Mouse (Mus musculus) kidney, embryonic 14.5 days (tissue): ENCODE measurements around the gene Uck1. TPM values are rescaled to one million over a fixed set of nuclear protein-coding genes. Genes with fewer than 3 reads are reported as not detected.

Experiments
- ATAC-seq: fragments of 200-750 bp; cut with Nextera tagmentation; 2 replicates; pipeline ENCODE4 v1.8.0; 2017; ENCODE audit warnings: moderate number of reproducible peaks, mild to moderate bottlenecking, moderate TSS enrichment, moderate library complexity; ENCODE audit not compliant: low FRiP score, low TSS enrichment
- H3K27ac ChIP-seq: fragments of 300-500 bp; sonication (generic); 2 replicates; pipeline ENCODE4 v1.5.1; 2014; ENCODE audit warnings: low read depth, mild to moderate bottlenecking, low read length, moderate library complexity, mixed read lengths
- H3K27me3 ChIP-seq: fragments of 300-500 bp; sonication (generic); 2 replicates; pipeline ENCODE4 v1.6.1; 2014; ENCODE audit warnings: mild to moderate bottlenecking, low read length; ENCODE audit not compliant: control insufficient read depth, insufficient read depth
- H3K36me3 ChIP-seq: fragments of 300-500 bp; sonication (generic); 2 replicates; pipeline ENCODE4 v1.6.1; 2014; ENCODE audit warnings: low read length, mixed read lengths; ENCODE audit not compliant: control insufficient read depth, insufficient read depth
- H3K4me1 ChIP-seq: fragments of 300-500 bp; sonication (generic); 2 replicates; pipeline ENCODE4 v1.6.1; 2014; ENCODE audit warnings: low read length, mixed read lengths; ENCODE audit not compliant: control insufficient read depth, insufficient read depth
- H3K4me2 ChIP-seq: fragments of 300-500 bp; sonication (generic); replicated peaks from 2 replicates; pipeline ENCODE4 v1.6.1; 2014; ENCODE audit warnings: low read depth, mild to moderate bottlenecking, low read length
- H3K4me3 ChIP-seq: fragments of 300-500 bp; sonication (generic); 2 replicates; pipeline ENCODE4 v1.5.1; 2014; ENCODE audit warnings: mild to moderate bottlenecking, low read length
- H3K9ac ChIP-seq: fragments of 300-500 bp; sonication (generic); 2 replicates; pipeline ENCODE4 v1.6.1; 2014; ENCODE audit warnings: low read depth, mild to moderate bottlenecking, low read length, moderate library complexity
- H3K9me3 ChIP-seq: fragments of 300-500 bp; sonication (generic); 2 replicates; pipeline ENCODE4 v1.6.1; 2016; ENCODE audit warnings: low read length; ENCODE audit not compliant: control insufficient read depth
- WGBS: fragments of 180-500 bp; shearing (Covaris S2); extraction: QIAGEN DNeasy Blood & Tissue Kit; methylation state at CpG from one replicate; pipeline ENCODE4 v1.1.7; 2014; 5-methylcytosine and 5-hydroxymethylcytosine counted together
- polyA plus RNA-seq: library from polyadenylated mRNA; unstranded; fragments of >200 nt; fragmentation: Nextera tagmentation; extraction: Ambion mirVana; gene quantifications from 2 replicates; pipeline ENCODE4 v1.2.1, GENCODE M21; 2014

The Uck1 gene
- polyA plus RNA-seq: 64.1 and 64.3 TPM in 2 replicates

GRCm38 (mm10) chr2:32259657-32260417 lies at the start of gene Uck1:
Gene Uck1 (minus strand): TSS chr2:32260159.
- WGBS: 2% methylated on average over 59 of the region's 59 CpGs
- peaks cover 21% of the 10 kb centered on the region for H3K36me3 ChIP-seq

GRCm38 (mm10) chr2:32308870-32309568 lies 49.1 kb upstream of the Uck1 start:
- H3K9me3 ChIP-seq: no peaks in the 10 kb centered on the region
- H3K9ac ChIP-seq: no peak overlapping the region
- peaks cover 46% of the 10 kb centered on the region for H3K36me3 ChIP-seq
- no peak for ATAC-seq
- 0 out of 2 replicates have a peak, but pooled peaks cover 3% of the 10 kb centered on the region for H3K27me3 ChIP-seq
- H3K27ac ChIP-seq: no peak overlapping the region
- H3K4me3 ChIP-seq: no peak overlapping the region
- peaks cover 15% of the 10 kb centered on the region for H3K4me1 ChIP-seq
- WGBS: 84% methylated on average over 16 of the region's 16 CpGs
- no peak overlapping the region for H3K4me2 ChIP-seq

More at GRCm38 (mm10) chr2:32259657-32260417, at the start of gene Uck1:
- Histone ChIP-seq H3K4me2 (peak within 1 kb of the TSS; percentile 79), H3K4me1 (peaks cover 7% of the 10 kb centered on the region), H3K27ac (peak within 1 kb of the TSS; percentile 48), H3K27me3 (no peaks in the 10 kb centered on the region), H3K4me3 (peak within 1 kb of the TSS; percentile 73), H3K9ac (peak within 1 kb of the TSS; percentile 79), H3K9me3 (no peaks in the 10 kb centered on the region)
- peak; percentile 89 for ATAC-seq

- no peak for ATAC-seq
- no peak overlapping the region for H3K27ac ChIP-seq
- H3K36me3 ChIP-seq: peaks cover 55% of the 10 kb centered on the region
- H3K9me3 ChIP-seq: no peaks in the 10 kb centered on the region
- H3K4me2 ChIP-seq: no peak overlapping the region
- WGBS: 54% methylated on average over 8 of the region's 8 CpGs
- H3K4me3 ChIP-seq: no peak overlapping the region
- H3K9ac ChIP-seq: no peak overlapping the region
- H3K4me1 ChIP-seq: peaks cover 15% of the 10 kb centered on the region
- H3K27me3 ChIP-seq: 0 out of 2 replicates have a peak, but pooled peaks cover under 1% of the 10 kb centered on the region
Measured at GRCm38 (mm10) chr2:32307941-32308760, 48.2 kb upstream of the Uck1 start.

GRCm38 (mm10) chr2:32307247-32307798 lies 47.4 kb upstream of the Uck1 start:
- Histone ChIP-seq H3K4me2 (no peak overlapping the region), H3K4me3 (no peak overlapping the region), H3K4me1 (peaks cover 15% of the 10 kb centered on the region), H3K9ac (no peak overlapping the region), H3K27ac (no peak overlapping the region), H3K36me3 (peaks cover 63% of the 10 kb centered on the region), H3K27me3 (no peaks in the 10 kb centered on the region), H3K9me3 (no peaks in the 10 kb centered on the region)
- no peak for ATAC-seq
- 82% methylated on average over 6 of the region's 6 CpGs for WGBS

DNA sequence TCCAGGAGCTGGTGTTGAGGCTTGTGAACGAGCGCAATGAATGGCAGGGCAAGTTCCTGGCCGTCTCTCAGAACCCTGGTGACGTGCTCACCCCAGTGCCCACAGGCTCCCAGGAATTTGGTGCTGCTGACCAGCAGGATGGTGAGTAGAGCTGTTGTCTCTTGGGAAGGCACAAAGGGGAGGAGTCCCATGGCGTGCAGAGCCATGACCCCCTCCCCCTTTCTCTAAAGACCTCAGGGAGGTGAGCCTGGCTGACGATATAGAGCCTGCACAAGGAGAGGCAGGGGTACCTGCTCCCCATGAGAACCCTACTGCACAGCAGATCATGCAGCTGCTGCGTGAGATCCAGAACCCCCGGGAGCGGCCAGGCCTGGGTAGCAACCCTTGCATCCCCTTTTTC lies 46.2 kb upstream of the Uck1 start:
- no peak overlapping the region for H3K27ac ChIP-seq
- H3K36me3 ChIP-seq: peaks cover 72% of the 10 kb centered on the region
- WGBS: 87% methylated on average over 9 of the region's 9 CpGs

GRCm38 (mm10) chr2:32305668-32306067 lies 45.7 kb upstream of the Uck1 start:
- H3K4me1 ChIP-seq: peaks cover under 1% of the 10 kb centered on the region; the same call in 1 of the 2 replicates
- ATAC-seq: no peak
- no peak overlapping the region for H3K4me3 ChIP-seq
- no peak overlapping the region for H3K27ac ChIP-seq
- H3K27me3 ChIP-seq: no peaks in the 10 kb centered on the region
- H3K36me3 ChIP-seq: peaks cover 77% of the 10 kb centered on the region
- H3K9me3 ChIP-seq: no peaks in the 10 kb centered on the region
- no peak overlapping the region for H3K4me2 ChIP-seq
- 92% methylated on average over 5 of the region's 5 CpGs for WGBS
- no peak overlapping the region for H3K9ac ChIP-seq

More for the DNA sequence above, 46.2 kb upstream of the Uck1 start:
- H3K4me1 ChIP-seq: peaks cover 6% of the 10 kb centered on the region
- ATAC-seq: no peak
- no peaks in the 10 kb centered on the region for H3K27me3 ChIP-seq
- H3K9me3 ChIP-seq: no peaks in the 10 kb centered on the region
- no peak overlapping the region for H3K4me2 ChIP-seq
- no peak overlapping the region for H3K9ac ChIP-seq
- no peak overlapping the region for H3K4me3 ChIP-seq

GRCm38 (mm10) chr2:32304145-32304832 lies 44.3 kb upstream of the Uck1 start:
- H3K4me3 ChIP-seq: no peak overlapping the region
- no peak overlapping the region for H3K4me2 ChIP-seq
- no peak overlapping the region for H3K9ac ChIP-seq
- H3K4me1 ChIP-seq: no peaks in the 10 kb centered on the region
- H3K36me3 ChIP-seq: peaks cover 89% of the 10 kb centered on the region
- 58% methylated on average over 8 of the region's 8 CpGs for WGBS
- H3K27ac ChIP-seq: no peak overlapping the region
- H3K9me3 ChIP-seq: no peaks in the 10 kb centered on the region
- peak; percentile 64; the same call in 1 of the 2 replicates for ATAC-seq
- no peaks in the 10 kb centered on the region for H3K27me3 ChIP-seq

- Histone ChIP-seq H3K4me3 (no peak overlapping the region), H3K4me1 (no peaks in the 10 kb centered on the region), H3K9ac (no peak overlapping the region), H3K27me3 (no peaks in the 10 kb centered on the region), H3K27ac (no peak overlapping the region), H3K9me3 (no peaks in the 10 kb centered on the region), H3K4me2 (no peak overlapping the region), H3K36me3 (peaks cover 95% of the 10 kb centered on the region)
- no peak for ATAC-seq
- WGBS: 90% methylated on average over 10 of the region's 10 CpGs
Measured at GRCm38 (mm10) chr2:32302952-32303351, 43.0 kb upstream of the Uck1 start.
